Mouse (Mus musculus): ENCODE data around the gene Mxd1.

- TF ChIP-seq CTCF (IDR thresholded peaks at IDR 0.05; ENCODE audit: low read depth): no peak
- no peak for TF ChIP-seq EP300 (IDR thresholded peaks at IDR 0.05; ENCODE audit: low read depth)
Measured at GRCm38 (mm10) chr6:86669240-86669727, 323 bp upstream of the Mxd1 start.
